Mouse (Mus musculus): ENCODE measurements around the gene Ptprn2.

- TF ChIP-seq CTCF (IDR thresholded peaks at IDR 0.05; ENCODE audit: low read depth) (no peak), EP300 (IDR thresholded peaks at IDR 0.05; ENCODE audit: low read depth) (no peak)
Observed at GRCm38 (mm10) chr12:116467030-116467429, 18.5 kb upstream of the Ptprn2 start.

All from liver, postnatal 0 days (tissue).